Mouse (Mus musculus) MEL (cell line): ENCODE results near the gene Tnfaip2. TPM values are rescaled to one million over a fixed set of nuclear protein-coding genes. Genes with fewer than 3 reads are reported as not detected.

Experiments used
- DNase-seq: peaks from one replicate; pipeline ENCODE4 v3.0.0; 2011; ENCODE audit warnings: low read depth, low spot score
- H3K27ac ChIP-seq: 2 replicates; pipeline ENCODE4 v1.5.1; 2012; ENCODE audit warnings: low read depth, mild to moderate bottlenecking, control low read depth, low read length, moderate library complexity; ENCODE audit not compliant: control insufficient read depth
- H3K27me3 ChIP-seq, 2 experiments: fragments of 150-350 bp in 1 of 2; sonication (generic) in 1 of 2; 2 replicates each; pipeline ENCODE4 v1.6.1; 2012; ENCODE audit warnings: low read length in 2 of 2, mild to moderate bottlenecking in 2 of 2, improper control_type of control experiment in 1 of 2, moderate library complexity in 1 of 2; ENCODE audit not compliant: insufficient read depth in 2 of 2, control insufficient read depth in 1 of 2
- H3K36me3 ChIP-seq, 2 experiments: 2 replicates each; pipeline ENCODE4 v1.6.1; 2012 to 2014; ENCODE audit warnings: low read length in 2 of 2, improper control_type of control experiment in 1 of 2, inconsistent platforms in 1 of 2, mild to moderate bottlenecking in 1 of 2; ENCODE audit not compliant: insufficient read depth in 2 of 2, control insufficient read depth in 1 of 2
- H3K4me1 ChIP-seq, 2 experiments: fragments of 150-350 bp in 1 of 2; sonication (generic) in 1 of 2; 2 replicates each; pipeline ENCODE4 v1.6.1; 2012; ENCODE audit warnings: low read length in 2 of 2, improper control_type of control experiment in 1 of 2, mild to moderate bottlenecking in 1 of 2; ENCODE audit not compliant: insufficient read depth in 2 of 2, control insufficient read depth in 1 of 2
- H3K4me3 ChIP-seq, 2 experiments: fragments of 150-350 bp in 1 of 2; sonication (generic) in 1 of 2; 2 replicates each; pipeline ENCODE4 v1.5.1; 2012; ENCODE audit warnings: low read depth in 2 of 2, low read length in 2 of 2, mild to moderate bottlenecking in 2 of 2, moderate library complexity in 2 of 2, control low read depth in 1 of 2, improper control_type of control experiment in 1 of 2; ENCODE audit not compliant: control insufficient read depth in 1 of 2, insufficient read depth in 1 of 2
- H3K79me2 ChIP-seq: 2 replicates; pipeline ENCODE4 v1.6.1; 2012; ENCODE audit warnings: mild to moderate bottlenecking, low read length, moderate library complexity; ENCODE audit not compliant: control insufficient read depth, poor library complexity, insufficient read depth
- H3K9ac ChIP-seq: 2 replicates; pipeline ENCODE4 v1.6.1; 2012; ENCODE audit warnings: low read depth, mild to moderate bottlenecking, control low read depth, low read length, moderate library complexity; ENCODE audit not compliant: control insufficient read depth, poor library complexity, severe bottlenecking
- H3K9me3 ChIP-seq: fragments of 150-350 bp; sonication (generic); replicated peaks from 2 replicates; pipeline ENCODE4 v1.6.1; 2012; ENCODE audit warnings: mild to moderate bottlenecking, low read length, improper control_type of control experiment, moderate library complexity; ENCODE audit not compliant: insufficient read depth
- BHLHE40 ChIP-seq: IDR thresholded peaks from 2 replicates; pipeline ENCODE4 v1.6.1; 2012; ENCODE audit warnings: low read depth, mild to moderate bottlenecking, inconsistent platforms, low read length, improper control_type of control experiment, borderline replicate concordance
- CHD1 ChIP-seq: IDR thresholded peaks from 2 replicates; pipeline ENCODE4 v1.6.1; 2012; ENCODE audit warnings: low read depth, mild to moderate bottlenecking, inconsistent platforms, low read length, improper control_type of control experiment
- CHD2 ChIP-seq: IDR thresholded peaks from 2 replicates; pipeline ENCODE4 v1.6.1; 2011; ENCODE audit warnings: low read length, improper control_type of control experiment
- CTCF ChIP-seq, 3 experiments: IDR thresholded peaks in 2 of 3; conservative IDR thresholded peaks in 1 of 3; 2 replicates each; pipeline ENCODE4 v1.5.1; 2011 to 2012; ENCODE audit warnings: low read length in 3 of 3, low read depth in 2 of 3, mild to moderate bottlenecking in 2 of 3, improper control_type of control experiment in 1 of 3, inconsistent platforms in 1 of 3, mixed read lengths in 1 of 3, moderate library complexity in 1 of 3; ENCODE audit not compliant: control insufficient read depth in 1 of 3, insufficient read depth in 1 of 3, poor library complexity in 1 of 3, severe bottlenecking in 1 of 3
- E2F4 ChIP-seq: IDR thresholded peaks from 2 replicates; pipeline ENCODE4 v1.6.1; 2011; ENCODE audit warnings: low read depth, low read length, improper control_type of control experiment, borderline replicate concordance
- ELF1 ChIP-seq: IDR thresholded peaks from 2 replicates; pipeline ENCODE4 v1.6.1; 2014; ENCODE audit warnings: low read depth, mild to moderate bottlenecking, inconsistent platforms, low read length, improper control_type of control experiment, moderate library complexity
- EP300 ChIP-seq, 2 experiments: IDR thresholded peaks; 2 replicates each; pipeline ENCODE4 v1.6.1; 2011; ENCODE audit warnings: improper control_type of control experiment in 2 of 2, low read length in 2 of 2, low read depth in 1 of 2, mild to moderate bottlenecking in 1 of 2
- ETS1 ChIP-seq: IDR thresholded peaks from 2 replicates; pipeline ENCODE4 v1.6.1; 2012; ENCODE audit warnings: low read depth, mild to moderate bottlenecking, inconsistent platforms, low read length, improper control_type of control experiment, moderate library complexity
- GABPA ChIP-seq: IDR thresholded peaks from 2 replicates; pipeline ENCODE4 v1.6.1; 2012; ENCODE audit warnings: low read depth, mild to moderate bottlenecking, inconsistent platforms, low read length, improper control_type of control experiment, moderate library complexity
- GATA1 ChIP-seq: IDR thresholded peaks from 2 replicates; pipeline ENCODE4 v1.6.1; 2011; ENCODE audit warnings: low read depth, low read length, improper control_type of control experiment
- JUND ChIP-seq: IDR thresholded peaks from 2 replicates; pipeline ENCODE4 v1.6.1; 2011; ENCODE audit warnings: low read depth, mild to moderate bottlenecking, improper control_type of control experiment, low read length
- KAT2A ChIP-seq: conservative IDR thresholded peaks from 2 replicates; pipeline ENCODE4 v1.6.1; 2012; ENCODE audit warnings: low read depth, low read length, improper control_type of control experiment, inconsistent platforms
- MAFK ChIP-seq: IDR thresholded peaks from 2 replicates; pipeline ENCODE4 v1.6.1; 2011; ENCODE audit warnings: low read depth, mild to moderate bottlenecking, low read length, improper control_type of control experiment, borderline replicate concordance
- MAX ChIP-seq: IDR thresholded peaks from 2 replicates; pipeline ENCODE4 v1.6.1; 2011; ENCODE audit warnings: low read length, improper control_type of control experiment
- MAZ ChIP-seq: IDR thresholded peaks from 2 replicates; pipeline ENCODE4 v1.6.1; 2012; ENCODE audit warnings: low read depth, mild to moderate bottlenecking, inconsistent platforms, low read length, improper control_type of control experiment
- MEF2A ChIP-seq: IDR thresholded peaks from 2 replicates; pipeline ENCODE4 v1.6.1; 2014; ENCODE audit warnings: low read depth, mild to moderate bottlenecking, inconsistent platforms, low read length, improper control_type of control experiment; ENCODE audit not compliant: poor library complexity, insufficient replicate concordance, severe bottlenecking; ENCODE audit errors: extremely low read depth
- MXI1 ChIP-seq: IDR thresholded peaks from 2 replicates; pipeline ENCODE4 v1.6.1; 2011; ENCODE audit warnings: mild to moderate bottlenecking, low read depth, low read length, improper control_type of control experiment
- MYB ChIP-seq: IDR thresholded peaks from 2 replicates; pipeline ENCODE4 v1.6.1; 2011; ENCODE audit warnings: mild to moderate bottlenecking, low read depth, low read length, improper control_type of control experiment
- MYC ChIP-seq: IDR thresholded peaks from 2 replicates; pipeline ENCODE4 v1.6.1; 2011; ENCODE audit warnings: low read depth, mild to moderate bottlenecking, low read length, improper control_type of control experiment, moderate library complexity
- NELFE ChIP-seq: IDR thresholded peaks from 2 replicates; pipeline ENCODE4 v1.6.1; 2011; ENCODE audit warnings: low read depth, low read length, improper control_type of control experiment
- NRF1 ChIP-seq: IDR thresholded peaks from 2 replicates; pipeline ENCODE4 v1.6.1; 2014; ENCODE audit warnings: low read depth, mild to moderate bottlenecking, inconsistent platforms, low read length, improper control_type of control experiment, moderate library complexity; ENCODE audit not compliant: poor library complexity, insufficient read depth, severe bottlenecking
- POLR2A ChIP-seq, 2 experiments: IDR thresholded peaks; 2 replicates each; pipeline ENCODE4 v1.6.1; 2011 to 2012; ENCODE audit warnings: low read length in 2 of 2, mild to moderate bottlenecking in 2 of 2, control low read depth in 1 of 2, improper control_type of control experiment in 1 of 2, low read depth in 1 of 2, moderate library complexity in 1 of 2; ENCODE audit not compliant: control insufficient read depth in 1 of 2, insufficient read depth in 1 of 2, poor library complexity in 1 of 2
- POLR2AphosphoS2 ChIP-seq: IDR thresholded peaks from 2 replicates; pipeline ENCODE4 v1.6.1; 2011; ENCODE audit warnings: low read length, improper control_type of control experiment
- POLR2AphosphoS5 ChIP-seq: IDR thresholded peaks from 2 replicates; pipeline ENCODE4 v1.6.1; 2012; ENCODE audit warnings: low read depth, borderline replicate concordance, mild to moderate bottlenecking, inconsistent platforms, low read length, moderate library complexity, mixed read lengths
- RAD21 ChIP-seq: IDR thresholded peaks from 2 replicates; pipeline ENCODE4 v1.6.1; 2011; ENCODE audit warnings: mild to moderate bottlenecking, low read depth, low read length, improper control_type of control experiment
- RCOR1 ChIP-seq: IDR thresholded peaks from 2 replicates; pipeline ENCODE4 v1.6.1; 2012; ENCODE audit warnings: low read depth, mild to moderate bottlenecking, inconsistent platforms, low read length, improper control_type of control experiment
- SIN3A ChIP-seq: IDR thresholded peaks from 2 replicates; pipeline ENCODE4 v1.6.1; 2012; ENCODE audit warnings: low read length, improper control_type of control experiment, inconsistent platforms
- SMC3 ChIP-seq: IDR thresholded peaks from 2 replicates; pipeline ENCODE4 v1.6.1; 2011; ENCODE audit warnings: low read depth, low read length, improper control_type of control experiment
- TAL1 ChIP-seq: IDR thresholded peaks from 2 replicates; pipeline ENCODE4 v1.6.1; 2012; ENCODE audit warnings: mild to moderate bottlenecking, inconsistent platforms, low read length, moderate library complexity, mixed read lengths
- TBP ChIP-seq: IDR thresholded peaks from 2 replicates; pipeline ENCODE4 v1.8.0; 2011; ENCODE audit warnings: low read depth, low read length, improper control_type of control experiment
- TCF12 ChIP-seq: IDR thresholded peaks from 2 replicates; pipeline ENCODE4 v1.6.1; 2014; ENCODE audit warnings: low read depth, mild to moderate bottlenecking, inconsistent platforms, low read length, improper control_type of control experiment, moderate library complexity
- UBTF ChIP-seq: IDR thresholded peaks from 2 replicates; pipeline ENCODE4 v1.6.1; 2012; ENCODE audit warnings: low read depth, mild to moderate bottlenecking, inconsistent platforms, low read length, improper control_type of control experiment, moderate library complexity, borderline replicate concordance; ENCODE audit not compliant: insufficient read depth
- USF1 ChIP-seq: IDR thresholded peaks from 2 replicates; pipeline ENCODE4 v1.6.1; 2014; ENCODE audit warnings: low read depth, mild to moderate bottlenecking, inconsistent platforms, low read length, improper control_type of control experiment, moderate library complexity
- USF2 ChIP-seq, 2 experiments: IDR thresholded peaks; 2 replicates each; pipeline ENCODE4 v1.6.1; 2011 to 2012; ENCODE audit warnings: improper control_type of control experiment in 2 of 2, low read length in 2 of 2, borderline replicate concordance in 1 of 2, inconsistent platforms in 1 of 2, low read depth in 1 of 2, mild to moderate bottlenecking in 1 of 2; ENCODE audit not compliant: insufficient read depth in 1 of 2
- ZKSCAN1 ChIP-seq: IDR thresholded peaks from 2 replicates; pipeline ENCODE4 v1.6.1; 2012; ENCODE audit warnings: low read depth, mild to moderate bottlenecking, inconsistent platforms, low read length, improper control_type of control experiment, moderate library complexity
- ZMIZ1 ChIP-seq: IDR thresholded peaks from 2 replicates; pipeline ENCODE4 v1.6.1; 2012; ENCODE audit warnings: low read depth, mild to moderate bottlenecking, inconsistent platforms, low read length, improper control_type of control experiment, moderate library complexity
- ZNF384 ChIP-seq: IDR thresholded peaks from 2 replicates; pipeline ENCODE4 v1.6.1; 2012; ENCODE audit warnings: low read depth, mild to moderate bottlenecking, inconsistent platforms, low read length, improper control_type of control experiment
- polyA plus RNA-seq, 2 experiments: library from polyadenylated mRNA; stranded (reverse) in 1 of 2; unstranded in 1 of 2; fragments of >175 nt in 1 of 2; fragments of >200 nt in 1 of 2; gene quantifications; 2 replicates each; pipeline versions ENCODE4 v1.2.1 to v1.2.4; 2012; ENCODE audit warnings: low replicate concordance in 2 of 2, low read depth in 1 of 2; ENCODE audit not compliant: insufficient read length in 2 of 2, insufficient read depth in 1 of 2, missing spikeins in 1 of 2
- total RNA-seq: library from RNA; depleted of rRNA; stranded (reverse); fragments of 300-350 nt; gene quantifications from 2 replicates; pipeline ENCODE4 v1.2.3, GENCODE M21; 2012

Tnfaip2 gene
- total and polyA plus RNA-seq, 3 experiments: 51.4 to 77.2 (median 66.8) TPM

GRCm38 (mm10) chr12:111425789-111426460 lies 16.3 kb upstream of the Tnfaip2 start:
- no peak overlapping the region for H3K9ac ChIP-seq
- no peak overlapping the region for H3K4me3 ChIP-seq
- H3K9me3 ChIP-seq: no peaks in the 10 kb centered on the region
- DNase-seq: peak; percentile 85
- H3K27me3 ChIP-seq: no peaks in the 10 kb centered on the region
- H3K27ac ChIP-seq: no peak overlapping the region
- H3K36me3 ChIP-seq: no peaks in the 10 kb centered on the region
- no peaks in the 10 kb centered on the region for H3K79me2 ChIP-seq
- H3K4me1 ChIP-seq: peaks cover 0 to 8% of the 10 kb centered on the region in 2 experiments; a peak in 2 of 4 replicates
- TF ChIP-seq UBTF: no peak
- no peak for TF ChIP-seq GATA1
- TF ChIP-seq GABPA: no peak
- no peak for TF ChIP-seq EP300 (IDR thresholded peaks at IDR 0.05; ENCODE audit: low read depth in 1 of 2, low read length in 2 of 2)
- TF ChIP-seq MYB: no peak
- no peak for TF ChIP-seq ZMIZ1
- TF ChIP-seq ETS1: no peak
- TF ChIP-seq MXI1: no peak
- TF ChIP-seq SMC3: peak; percentile 100
- no peak for TF ChIP-seq POLR2A (IDR thresholded peaks at IDR 0.05; ENCODE audit: control insufficient read depth in 1 of 2, insufficient read depth in 1 of 2, low read depth in 1 of 2, low read length in 2 of 2, poor library complexity in 1 of 2)
- no peak for TF ChIP-seq E2F4
- TF ChIP-seq POLR2AphosphoS5: no peak
- no peak for TF ChIP-seq TCF12
- no peak for TF ChIP-seq ZNF384
- no peak for TF ChIP-seq RCOR1
- peak; percentile 19; the same call in 1 of the 2 replicates for TF ChIP-seq NRF1
- TF ChIP-seq MEF2A: no peak
- peak; percentile 84 to 100 (median 99) for TF ChIP-seq CTCF (IDR thresholded peaks at IDR 0.05 in 2 of 3, conservative IDR thresholded peaks at IDR 0.05 in 1 of 3; ENCODE audit: control insufficient read depth in 1 of 3, insufficient read depth in 1 of 3, low read depth in 2 of 3, low read length in 3 of 3, poor library complexity in 1 of 3, severe bottlenecking in 1 of 3)
- TF ChIP-seq MAFK: no peak
- no peak for TF ChIP-seq KAT2A
- TF ChIP-seq JUND: no peak
- no peak for TF ChIP-seq CHD2
- no peak for TF ChIP-seq CHD1
- TF ChIP-seq POLR2AphosphoS2: no peak
- no peak for TF ChIP-seq TAL1
- no peak for TF ChIP-seq USF2 (IDR thresholded peaks at IDR 0.05; ENCODE audit: borderline replicate concordance in 1 of 2, insufficient read depth in 1 of 2, low read depth in 1 of 2, low read length in 2 of 2)
- TF ChIP-seq USF1: no peak
- TF ChIP-seq MAX: no peak
- peak; percentile 49; the same call in 1 of the 2 replicates for TF ChIP-seq MAZ
- no peak for TF ChIP-seq SIN3A
- TF ChIP-seq ZKSCAN1: no peak; the same call in 1 of the 2 replicates
- TF ChIP-seq ELF1: 0 out of 2 replicates have a peak, but pooled peaks have one; percentile 15
- TF ChIP-seq MYC: no peak
- TF ChIP-seq BHLHE40: peak; percentile 13; the same call in 1 of the 2 replicates
- no peak for TF ChIP-seq NELFE
- no peak for TF ChIP-seq TBP
- peak; percentile 98 for TF ChIP-seq RAD21
